Mouse (Mus musculus) lung, embryonic 15.5 days (tissue): ENCODE measurements around the gene Slc40a1. TPM values are rescaled to one million over a fixed set of nuclear protein-coding genes. Genes with fewer than 3 reads are reported as not detected.

Experiments
- ATAC-seq: fragments of 200-750 bp; cut with Nextera tagmentation; 2 replicates; pipeline ENCODE4 v1.8.0; 2017; ENCODE audit warnings: moderate number of reproducible peaks, borderline replicate concordance; ENCODE audit not compliant: low FRiP score, low TSS enrichment; ENCODE audit errors: extremely low read depth
- H3K27ac ChIP-seq: fragments of 300-500 bp; sonication (generic); 2 replicates; pipeline ENCODE4 v1.5.1; 2015; ENCODE audit warnings: moderate library complexity, mild to moderate bottlenecking, inconsistent platforms
- H3K27me3 ChIP-seq: fragments of 300-500 bp; sonication (generic); 2 replicates; pipeline ENCODE4 v1.6.1; 2015; ENCODE audit warnings: inconsistent platforms
- H3K36me3 ChIP-seq: fragments of 300-500 bp; sonication (generic); 2 replicates; pipeline ENCODE4 v1.6.1; 2015; ENCODE audit warnings: inconsistent platforms
- H3K4me1 ChIP-seq: fragments of 300-500 bp; sonication (generic); 2 replicates; pipeline ENCODE4 v1.6.1; 2015; ENCODE audit warnings: inconsistent platforms
- H3K4me2 ChIP-seq: fragments of 300-500 bp; sonication (generic); 2 replicates; pipeline ENCODE4 v1.6.1; 2015; ENCODE audit warnings: inconsistent platforms, mild to moderate bottlenecking, moderate library complexity
- H3K4me3 ChIP-seq: fragments of 300-500 bp; sonication (generic); 2 replicates; pipeline ENCODE4 v1.5.1; 2015; ENCODE audit warnings: mild to moderate bottlenecking, inconsistent platforms
- H3K9ac ChIP-seq: fragments of 300-500 bp; sonication (generic); 2 replicates; pipeline ENCODE4 v1.6.1; 2015; ENCODE audit warnings: inconsistent platforms
- H3K9me3 ChIP-seq: fragments of 300-500 bp; sonication (generic); 2 replicates; pipeline ENCODE4 v1.6.1; 2016; ENCODE audit warnings: inconsistent platforms
- WGBS: fragments of 180-500 bp; shearing (Covaris S2); methylation state at CpG from one replicate; pipeline ENCODE4 v1.1.7; 2015; 5-methylcytosine and 5-hydroxymethylcytosine counted together
- polyA plus RNA-seq: library from polyadenylated mRNA; unstranded; fragments of >200 nt; fragmentation: Nextera tagmentation; extraction: Ambion mirVana; gene quantifications from 2 replicates; pipeline ENCODE4 v1.2.1, GENCODE M21; 2015

The Slc40a1 gene
- polyA plus RNA-seq, 1 experiment from 2014 or later = 44.6 TPM

GRCm38 (mm10) chr1:45919752-45920151 is 6.6 kb downstream of the Slc40a1 start:
- Histone ChIP-seq H3K36me3 (peaks cover 7% of the 10 kb centered on the region; the same call in 1 of the 2 replicates), H3K27ac (no peak overlapping the region), H3K4me1 (0 out of 2 replicates have a peak, but pooled peaks cover 3% of the 10 kb centered on the region), H3K9ac (no peak overlapping the region), H3K4me2 (no peak overlapping the region), H3K4me3 (no peak overlapping the region), H3K27me3 (no peaks in the 10 kb centered on the region), H3K9me3 (no peaks in the 10 kb centered on the region)
- no peak for ATAC-seq
- 97% methylated on average over 1 of the region's 1 CpGs for WGBS

GRCm38 (mm10) chr1:45917136-45917803 is 9.1 kb downstream of the Slc40a1 start:
- Histone ChIP-seq H3K9me3 (no peaks in the 10 kb centered on the region), H3K27me3 (no peaks in the 10 kb centered on the region), H3K36me3 (peaks cover 7% of the 10 kb centered on the region; the same call in 1 of the 2 replicates), H3K4me3 (no peak overlapping the region), H3K4me2 (no peak overlapping the region), H3K9ac (no peak overlapping the region), H3K27ac (no peak overlapping the region), H3K4me1 (no peaks in the 10 kb centered on the region)
- WGBS = 78% methylated on average over 4 of the region's 4 CpGs
- ATAC-seq = no peak

- Histone ChIP-seq H3K9ac (no peak overlapping the region), H3K27ac (no peak overlapping the region), H3K4me1 (no peaks in the 10 kb centered on the region), H3K36me3 (peaks cover 7% of the 10 kb centered on the region; the same call in 1 of the 2 replicates), H3K9me3 (no peaks in the 10 kb centered on the region), H3K4me2 (no peak overlapping the region), H3K27me3 (no peaks in the 10 kb centered on the region), H3K4me3 (no peak overlapping the region)
- 64% methylated on average over 3 of the region's 3 CpGs for WGBS
- ATAC-seq = no peak
Observed at GRCm38 (mm10) chr1:45916174-45916573, 10.1 kb downstream of the Slc40a1 start.

GRCm38 (mm10) chr1:45914236-45914635 is 12.1 kb downstream of the Slc40a1 start:
- no peaks in the 10 kb centered on the region for H3K9me3 ChIP-seq
- 87% methylated on average over 4 of the region's 4 CpGs for WGBS
- ATAC-seq = no peak
- H3K4me3 ChIP-seq = no peak overlapping the region
- no peaks in the 10 kb centered on the region for H3K27me3 ChIP-seq
- H3K27ac ChIP-seq = no peak overlapping the region
- no peak overlapping the region for H3K4me2 ChIP-seq
- H3K9ac ChIP-seq = no peak overlapping the region
- no peaks in the 10 kb centered on the region for H3K4me1 ChIP-seq
- H3K36me3 ChIP-seq = peaks cover 7% of the 10 kb centered on the region; the same call in 1 of the 2 replicates

- no peaks in the 10 kb centered on the region for H3K27me3 ChIP-seq
- no peak overlapping the region for H3K4me2 ChIP-seq
- H3K27ac ChIP-seq = no peak overlapping the region
- no peak overlapping the region for H3K4me3 ChIP-seq
- no peak overlapping the region for H3K9ac ChIP-seq
- peaks cover 9% of the 10 kb centered on the region for H3K4me1 ChIP-seq
- H3K36me3 ChIP-seq = no peaks in the 10 kb centered on the region
- ATAC-seq = peak; percentile 83; the same call in 1 of the 2 replicates
- WGBS = 16% methylated on average over 5 of the region's 5 CpGs
- no peaks in the 10 kb centered on the region for H3K9me3 ChIP-seq
Observed at GRCm38 (mm10) chr1:45905107-45905821, 21.1 kb downstream of the Slc40a1 start.

GRCm38 (mm10) chr1:45904161-45904560 is 22.2 kb downstream of the Slc40a1 start:
- H3K4me2 ChIP-seq = no peak overlapping the region
- no peak for ATAC-seq
- H3K9ac ChIP-seq = no peak overlapping the region
- peaks cover 9% of the 10 kb centered on the region for H3K4me1 ChIP-seq
- no peak overlapping the region for H3K27ac ChIP-seq
- H3K9me3 ChIP-seq = no peaks in the 10 kb centered on the region
- 85% methylated on average over 3 of the region's 3 CpGs for WGBS
- H3K36me3 ChIP-seq = no peaks in the 10 kb centered on the region
- no peak overlapping the region for H3K4me3 ChIP-seq
- H3K27me3 ChIP-seq = no peaks in the 10 kb centered on the region

GRCm38 (mm10) chr1:45898044-45898443 is 28.3 kb downstream of the Slc40a1 start:
- 13% methylated on average over 1 of the region's 1 CpGs for WGBS
- no peaks in the 10 kb centered on the region for H3K9me3 ChIP-seq
- H3K4me3 ChIP-seq = no peak overlapping the region
- no peak overlapping the region for H3K4me2 ChIP-seq
- no peaks in the 10 kb centered on the region for H3K27me3 ChIP-seq
- no peaks in the 10 kb centered on the region for H3K36me3 ChIP-seq
- no peak for ATAC-seq
- no peak overlapping the region for H3K27ac ChIP-seq
- no peak overlapping the region for H3K9ac ChIP-seq
- H3K4me1 ChIP-seq = no peaks in the 10 kb centered on the region

- Histone ChIP-seq H3K4me3 (no peak overlapping the region), H3K9ac (no peak overlapping the region), H3K4me1 (no peaks in the 10 kb centered on the region), H3K36me3 (no peaks in the 10 kb centered on the region), H3K9me3 (no peaks in the 10 kb centered on the region), H3K27me3 (no peaks in the 10 kb centered on the region), H3K4me2 (no peak overlapping the region), H3K27ac (no peak overlapping the region)
- no peak for ATAC-seq
- 83% methylated on average over 6 of the region's 6 CpGs for WGBS
Observed at GRCm38 (mm10) chr1:45894168-45894912, 32.0 kb downstream of the Slc40a1 start.

- no peak overlapping the region for H3K4me3 ChIP-seq
- no peaks in the 10 kb centered on the region for H3K9me3 ChIP-seq
- H3K4me2 ChIP-seq = no peak overlapping the region
- no peaks in the 10 kb centered on the region for H3K36me3 ChIP-seq
- no peak overlapping the region for H3K27ac ChIP-seq
- no peaks in the 10 kb centered on the region for H3K4me1 ChIP-seq
- no peak for ATAC-seq
- 51% methylated on average over 2 of the region's 2 CpGs for WGBS
- H3K27me3 ChIP-seq = no peaks in the 10 kb centered on the region
- no peak overlapping the region for H3K9ac ChIP-seq
Observed at GRCm38 (mm10) chr1:45891986-45892385, 34.3 kb downstream of the Slc40a1 start.

- Histone ChIP-seq H3K36me3 (no peaks in the 10 kb centered on the region), H3K9me3 (no peaks in the 10 kb centered on the region), H3K4me2 (no peak within 1 kb of the TSS), H3K27me3 (no peaks in the 10 kb centered on the region), H3K27ac (no peak within 1 kb of the TSS), H3K4me1 (no peaks in the 10 kb centered on the region), H3K4me3 (no peak within 1 kb of the TSS), H3K9ac (no peak within 1 kb of the TSS)
- no peak for ATAC-seq
Observed at GRCm38 (mm10) chr1:45890173-45890572, 36.1 kb downstream of the Slc40a1 start, which contains the start of gene Gm5269. TSS of gene Gm5269 (minus strand) at chr1:45890273.

GRCm38 (mm10) chr1:45886800-45887199 is 39.5 kb downstream of the Slc40a1 start:
- no peak overlapping the region for H3K27ac ChIP-seq
- H3K9ac ChIP-seq = no peak overlapping the region
- H3K4me1 ChIP-seq = no peaks in the 10 kb centered on the region
- H3K27me3 ChIP-seq = no peaks in the 10 kb centered on the region
- no peak overlapping the region for H3K4me2 ChIP-seq
- H3K9me3 ChIP-seq = no peaks in the 10 kb centered on the region
- no peaks in the 10 kb centered on the region for H3K36me3 ChIP-seq
- H3K4me3 ChIP-seq = no peak overlapping the region
- WGBS = 60% methylated on average over 9 of the region's 9 CpGs
- no peak for ATAC-seq

GRCm38 (mm10) chr1:45883378-45883777 is 42.9 kb downstream of the Slc40a1 start:
- Histone ChIP-seq H3K9me3 (no peaks in the 10 kb centered on the region), H3K4me3 (no peak overlapping the region), H3K27me3 (no peaks in the 10 kb centered on the region), H3K4me1 (no peaks in the 10 kb centered on the region), H3K27ac (no peak overlapping the region), H3K4me2 (no peak overlapping the region), H3K9ac (no peak overlapping the region), H3K36me3 (no peaks in the 10 kb centered on the region)
- ATAC-seq = no peak
